Mouse (Mus musculus) effector memory CD4-positive, alpha-beta T cell, adult 7 months (primary cell): Measurements from ENCODE around the gene Rcn2. TPM values are rescaled to one million over a fixed set of nuclear protein-coding genes. Genes with fewer than 3 reads are reported as not detected.

Experiments
- polyA plus RNA-seq: library from polyadenylated mRNA; unstranded; fragments of 100-300 nt; shearing (Covaris generic); gene quantifications from one replicate; pipeline ENCODE4 v1.2.1, GENCODE M21; 2017

The Rcn2 gene
- 45.1 TPM for polyA plus RNA-seq

DNA sequence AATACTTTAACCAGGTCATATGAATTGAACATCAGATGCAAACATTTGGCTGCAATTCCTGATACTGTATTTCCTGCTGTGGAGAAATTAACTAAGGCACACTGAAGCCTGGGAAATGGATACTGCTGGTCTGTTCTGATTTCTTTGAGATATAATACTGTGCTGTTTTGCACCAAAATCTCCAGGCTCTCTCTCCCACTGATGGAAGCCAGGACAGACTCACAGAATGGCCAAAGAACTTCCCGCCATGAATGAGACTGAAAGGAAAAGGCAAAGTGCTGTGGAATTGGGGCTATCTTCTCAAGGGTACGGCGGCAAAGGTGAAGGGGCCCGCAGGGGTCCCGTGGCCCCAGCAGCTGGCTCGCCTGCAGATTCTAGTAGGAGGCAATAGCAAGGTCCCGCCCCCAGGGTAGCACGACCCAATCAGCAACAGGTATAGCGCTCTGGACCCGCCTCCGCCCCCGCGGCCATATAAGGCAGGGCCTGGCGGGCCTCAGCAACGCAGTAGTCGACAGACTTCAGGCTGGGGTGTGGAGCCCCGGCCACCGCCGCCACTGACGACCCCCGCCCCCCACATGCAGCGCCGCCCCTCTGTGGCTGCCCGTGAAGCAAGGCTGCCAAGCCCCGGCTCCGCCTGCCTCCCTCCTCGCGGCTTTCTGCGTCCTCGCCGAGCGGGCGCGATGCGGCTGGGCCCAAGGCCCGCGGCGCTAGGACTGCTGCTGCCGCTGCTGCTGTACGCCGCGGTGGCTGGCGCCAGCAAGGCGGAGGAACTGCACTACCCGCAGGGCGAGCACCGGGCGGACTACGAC lies at the start of gene Rcn2:
TSS of gene Rcn2 (plus strand) at position 474 of the 809 bp plus-strand sequence.

DNA sequence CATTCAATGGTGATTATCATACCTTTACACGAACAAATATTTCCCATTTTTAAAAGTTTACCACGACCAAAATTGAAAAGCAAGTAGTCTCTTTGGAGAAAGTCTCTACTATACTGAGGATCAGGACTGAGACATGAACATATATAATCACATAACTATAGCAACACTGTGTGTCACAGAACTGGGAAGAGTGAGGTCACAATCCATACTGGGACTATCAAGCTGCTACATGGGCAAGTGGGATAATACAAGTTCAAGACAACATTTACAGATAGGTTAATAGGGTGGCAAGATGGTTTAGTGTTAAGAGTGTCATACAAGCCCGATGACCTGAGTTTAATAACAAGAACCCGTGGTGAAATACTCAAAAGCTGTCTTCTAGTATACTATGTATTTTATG lies 31.2 kb upstream of the Rcn2 start, which contains the start of gene 4930563M21Rik:
TSS of gene 4930563M21Rik (minus strand) at position 101 of the 400 bp plus-strand sequence.

DNA sequence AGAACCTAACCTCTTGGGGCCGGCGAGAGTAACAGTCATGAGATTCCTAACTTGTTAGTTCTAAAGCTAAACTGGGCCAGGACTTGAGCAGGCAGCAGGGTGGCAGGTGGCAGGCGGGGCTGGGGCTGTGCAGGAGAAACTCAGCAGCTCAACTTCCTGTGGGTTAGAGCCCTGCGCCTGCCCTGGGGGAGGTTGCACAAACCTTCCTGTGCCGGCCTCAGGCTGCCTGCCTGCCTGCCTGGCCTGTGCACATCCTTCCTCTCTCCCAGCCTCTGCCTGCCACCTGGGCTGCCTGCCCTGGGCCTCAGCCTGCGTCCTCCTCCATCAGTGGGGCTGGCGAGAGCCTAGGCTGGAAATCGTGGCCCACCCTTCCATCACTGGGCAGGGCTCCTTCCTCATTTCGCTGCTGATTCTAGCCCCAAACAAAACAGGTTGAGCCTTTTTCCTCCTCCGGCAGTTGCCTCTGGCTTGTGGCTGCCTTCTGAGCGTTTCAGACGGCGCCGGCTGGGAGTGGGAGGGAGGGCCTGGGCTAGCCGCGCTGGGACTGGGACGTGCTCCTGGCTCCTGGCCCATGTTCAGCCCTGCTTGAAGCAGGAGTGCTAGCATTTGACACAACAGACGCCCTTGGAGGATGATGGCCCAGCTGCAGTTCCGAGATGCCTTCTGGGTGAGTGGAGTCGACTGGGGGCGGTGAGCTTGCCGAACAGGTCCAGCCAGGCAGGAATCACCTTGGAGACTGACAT lies 48.3 kb downstream of the Rcn2 start, which contains the start of gene Pstpip1:
TSS of gene Pstpip1 (plus strand) at position 185 of the 743 bp plus-strand sequence.

Other genes with a start within 250 kb of the Rcn2 start
- gene Scaper, start 103.7 kb upstream of the Rcn2 start, polyA plus RNA-seq = 22.7 TPM
- gene 4930563M21Rik, start 31.3 kb upstream of the Rcn2 start, polyA plus RNA-seq = not detected
- gene Pstpip1, start 48.1 kb downstream of the Rcn2 start, polyA plus RNA-seq = 173 TPM
- gene Tspan3, start 123.6 kb downstream of the Rcn2 start, polyA plus RNA-seq = 84.5 TPM